Mouse (Mus musculus) embryonic fibroblast, embryonic 13.5 days (primary cell): ENCODE data around the gene Dnmt3a. TPM values are rescaled to one million over a fixed set of nuclear protein-coding genes. Genes with fewer than 3 reads are reported as not detected.

Experiments
- H3K27ac ChIP-seq: 2 replicates; pipeline ENCODE4 v1.5.1; 2012; ENCODE audit warnings: low read length, control low read depth, inconsistent platforms; ENCODE audit not compliant: insufficient read depth
- H3K4me1 ChIP-seq: 2 replicates; pipeline ENCODE4 v1.6.1; 2011; ENCODE audit warnings: low read length; ENCODE audit not compliant: control insufficient read depth, insufficient read depth
- H3K4me3 ChIP-seq: 2 replicates; pipeline ENCODE4 v1.5.1; 2011; ENCODE audit warnings: mild to moderate bottlenecking, control low read depth, low read length; ENCODE audit not compliant: insufficient read depth
- CTCF ChIP-seq: IDR thresholded peaks from 2 replicates; pipeline ENCODE4 v1.5.1; 2011; ENCODE audit warnings: mild to moderate bottlenecking, control low read depth, low read length, moderate library complexity, borderline replicate concordance; ENCODE audit not compliant: insufficient read depth
- POLR2A ChIP-seq: IDR thresholded peaks from 2 replicates; pipeline ENCODE4 v1.6.1; 2011; ENCODE audit warnings: low read depth, mild to moderate bottlenecking, control low read depth, low read length, moderate library complexity
- polyA plus RNA-seq: library from polyadenylated mRNA; stranded (reverse); fragments of >200 nt; gene quantifications from 2 replicates; pipeline ENCODE4 v1.2.4, GENCODE M21; 2011; ENCODE audit warnings: low read depth; ENCODE audit not compliant: missing spikeins, insufficient read length

Dnmt3a gene
- polyA plus RNA-seq, 1 experiment = 27.0 TPM

GRCm38 (mm10) chr12:3770546-3770945 is 35.3 kb upstream of the Dnmt3a start:
- Histone ChIP-seq H3K4me3 (no peak overlapping the region), H3K27ac (no peak overlapping the region), H3K4me1 (no peaks in the 10 kb centered on the region)
- TF ChIP-seq POLR2A (no peak), CTCF (no peak)

- Histone ChIP-seq H3K27ac (no peak overlapping the region), H3K4me1 (no peaks in the 10 kb centered on the region), H3K4me3 (no peak overlapping the region)
- TF ChIP-seq CTCF (no peak), POLR2A (no peak)
Observed at GRCm38 (mm10) chr12:3771080-3771479, 34.7 kb upstream of the Dnmt3a start.

- no peaks in the 10 kb centered on the region for H3K4me1 ChIP-seq
- H3K4me3 ChIP-seq = no peak overlapping the region
- TF ChIP-seq POLR2A (no peak), CTCF (no peak)
- no peak overlapping the region for H3K27ac ChIP-seq
Observed at GRCm38 (mm10) chr12:3773643-3774042, 32.2 kb upstream of the Dnmt3a start.

GRCm38 (mm10) chr12:3776015-3776414 is 29.8 kb upstream of the Dnmt3a start:
- Histone ChIP-seq H3K27ac (no peak overlapping the region), H3K4me3 (no peak overlapping the region), H3K4me1 (peaks cover 9% of the 10 kb centered on the region; the same call in 1 of the 2 replicates)
- TF ChIP-seq CTCF = no peak
- TF ChIP-seq POLR2A = no peak

GRCm38 (mm10) chr12:3777682-3778081 is 28.1 kb upstream of the Dnmt3a start:
- no peak for TF ChIP-seq CTCF
- no peak for TF ChIP-seq POLR2A
- no peak overlapping the region for H3K4me3 ChIP-seq
- peaks cover 11% of the 10 kb centered on the region; the same call in 1 of the 2 replicates for H3K4me1 ChIP-seq
- H3K27ac ChIP-seq = no peak overlapping the region

GRCm38 (mm10) chr12:3778286-3778685 is 27.5 kb upstream of the Dnmt3a start:
- no peak for TF ChIP-seq CTCF

GRCm38 (mm10) chr12:3779639-3780038 is 26.2 kb upstream of the Dnmt3a start:
- no peak for TF ChIP-seq CTCF
- TF ChIP-seq POLR2A = no peak
- Histone ChIP-seq H3K4me1 (peaks cover 11% of the 10 kb centered on the region; the same call in 1 of the 2 replicates), H3K4me3 (no peak overlapping the region), H3K27ac (no peak overlapping the region)

More at GRCm38 (mm10) chr12:3778286-3778685, 27.5 kb upstream of the Dnmt3a start:
- Histone ChIP-seq H3K4me1 (peaks cover 11% of the 10 kb centered on the region; the same call in 1 of the 2 replicates), H3K4me3 (no peak overlapping the region), H3K27ac (no peak overlapping the region)

GRCm38 (mm10) chr12:3780405-3780891 is 25.4 kb upstream of the Dnmt3a start:
- Histone ChIP-seq H3K4me3 (no peak overlapping the region), H3K27ac (no peak overlapping the region), H3K4me1 (peaks cover 11% of the 10 kb centered on the region; the same call in 1 of the 2 replicates)
- TF ChIP-seq POLR2A = no peak
- no peak for TF ChIP-seq CTCF

- Histone ChIP-seq H3K4me3 (no peak overlapping the region), H3K27ac (peak overlapping the region; percentile 24; the same call in 1 of the 2 replicates), H3K4me1 (peaks cover 11% of the 10 kb centered on the region; the same call in 1 of the 2 replicates)
- TF ChIP-seq CTCF (no peak), POLR2A (no peak)
Observed at GRCm38 (mm10) chr12:3780931-3781471, 24.8 kb upstream of the Dnmt3a start.

GRCm38 (mm10) chr12:3781482-3781881 is 24.3 kb upstream of the Dnmt3a start:
- Histone ChIP-seq H3K4me1 (peaks cover 11% of the 10 kb centered on the region; the same call in 1 of the 2 replicates), H3K27ac (peak overlapping the region; percentile 24; the same call in 1 of the 2 replicates), H3K4me3 (no peak overlapping the region)
- TF ChIP-seq CTCF (peak; percentile 97), POLR2A (no peak)
